Mouse (Mus musculus) lung, postnatal 36 days (tissue): ENCODE measurements around the gene Cst9.

Experiments used
- DNase-seq: peaks from one replicate; pipeline ENCODE4 v3.0.0; 2022; ENCODE audit warnings: mixed read lengths

The Cst9 gene

DNA sequence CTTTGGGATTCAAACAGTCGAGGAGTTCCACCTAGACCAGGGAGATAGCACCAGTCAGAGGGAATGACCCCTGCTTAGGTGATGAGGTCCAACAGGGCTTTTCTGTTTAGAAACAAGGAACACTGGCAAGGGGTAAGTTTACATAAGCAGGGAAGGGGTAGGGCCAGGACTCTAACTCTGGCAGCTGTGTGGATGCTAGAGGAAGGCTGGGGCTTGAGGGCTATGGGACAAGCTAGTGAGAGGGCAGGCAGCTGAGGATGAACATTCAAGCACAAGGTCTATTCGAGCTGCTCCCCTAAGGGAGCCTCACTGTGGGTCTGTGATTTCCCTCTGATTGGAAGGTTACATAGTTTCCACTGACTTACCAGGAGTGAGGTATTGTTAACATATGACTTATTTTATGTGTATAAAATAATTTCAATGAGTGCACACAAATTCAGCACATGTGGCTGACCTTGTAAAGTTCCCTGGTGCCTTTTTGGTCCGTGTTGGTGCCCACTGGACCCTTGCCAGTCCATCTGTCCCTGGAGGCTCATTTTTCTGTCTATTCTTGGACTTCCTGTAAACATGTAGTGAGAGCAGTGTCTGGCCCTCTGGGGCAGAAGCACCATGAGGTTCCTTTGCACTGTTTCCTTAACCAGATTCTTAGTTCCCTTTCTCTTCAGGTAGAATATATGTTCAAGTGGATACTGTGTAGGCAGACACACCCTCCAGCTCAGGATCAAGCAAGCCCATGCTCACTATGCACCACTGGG lies 42.2 kb downstream of the Cst9 start:
- peak; percentile 71 for DNase-seq

DNA sequence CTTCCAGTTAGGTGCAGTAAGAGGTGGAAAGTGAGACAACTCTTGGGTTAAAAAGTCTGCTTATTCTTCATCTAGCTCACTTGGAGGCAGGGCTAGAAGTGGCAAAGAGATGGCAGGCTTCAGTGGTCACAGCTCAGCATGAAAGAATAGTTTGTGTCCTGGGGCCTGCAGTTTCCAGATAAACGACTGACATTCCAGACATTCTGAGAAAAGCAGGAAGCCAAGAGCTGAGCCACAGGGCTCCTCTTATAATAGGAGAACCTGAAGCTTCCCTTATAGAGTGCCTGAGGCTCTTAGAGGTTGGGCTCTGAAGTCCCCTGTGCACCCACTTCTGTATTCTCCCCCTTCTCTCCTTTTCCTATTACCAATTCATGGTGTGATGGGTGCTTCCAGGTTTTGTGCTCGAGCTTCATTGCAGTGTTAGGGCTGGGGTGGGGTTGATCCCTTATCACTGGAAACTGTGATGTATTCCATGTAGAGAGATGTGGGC lies 43.7 kb downstream of the Cst9 start:
- no peak for DNase-seq

DNA sequence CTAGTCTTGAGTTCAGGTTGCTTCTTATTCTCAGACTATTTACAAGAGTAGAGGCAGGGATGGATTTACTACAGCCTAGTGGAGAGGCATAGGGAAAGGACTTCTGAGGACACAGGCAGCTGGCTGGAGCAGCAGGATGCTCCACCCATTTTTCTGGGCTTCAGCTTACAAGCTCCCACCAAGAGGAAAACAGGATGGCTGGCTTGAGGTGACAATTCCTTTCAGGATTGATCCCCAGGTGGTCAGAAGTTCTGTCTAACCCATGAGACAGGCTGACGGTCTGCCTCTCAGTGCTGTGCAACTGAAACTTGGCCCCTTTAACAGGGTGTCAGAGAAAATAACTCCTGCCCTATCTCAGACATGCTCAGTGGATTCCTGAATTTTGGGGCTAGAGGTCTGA lies 44.3 kb downstream of the Cst9 start:
- peak; percentile 65 for DNase-seq

GRCm38 (mm10) chr2:148884738-148885137 lies 49.8 kb downstream of the Cst9 start:
- no peak for DNase-seq
